Mouse (Mus musculus) C2C12 (cell line): Measurements from ENCODE around the gene Bri3.

Source experiments
- CTCF ChIP-seq: IDR thresholded peaks from one replicate; pipeline ENCODE4 v1.5.1; 2011; ENCODE audit not compliant: control insufficient read depth, insufficient read depth, insufficient read length
- FOSL1 ChIP-seq: IDR thresholded peaks from one replicate; pipeline ENCODE4 v1.8.0; 2011; ENCODE audit warnings: mild to moderate bottlenecking, low read length; ENCODE audit not compliant: poor library complexity, insufficient read depth, severe bottlenecking
- MAX ChIP-seq: IDR thresholded peaks from one replicate; pipeline ENCODE4 v1.6.1; 2011; ENCODE audit warnings: mild to moderate bottlenecking, control low read depth
- MYOD1 ChIP-seq: IDR thresholded peaks from one replicate; pipeline ENCODE4 v1.6.1; 2011; ENCODE audit warnings: low read depth; ENCODE audit not compliant: control insufficient read depth, insufficient read length
- MYOG ChIP-seq: IDR thresholded peaks from one replicate; pipeline ENCODE4 v1.6.1; 2011; ENCODE audit not compliant: control insufficient read depth, insufficient read length; ENCODE audit errors: extremely low read depth
- USF1 ChIP-seq: IDR thresholded peaks from one replicate; pipeline ENCODE4 v1.6.1; 2011; ENCODE audit warnings: low read depth, mild to moderate bottlenecking, control low read depth, moderate library complexity

GRCm38 (mm10) chr5:144234222-144234621 lies 10.0 kb upstream of the Bri3 start:
- no peak for TF ChIP-seq CTCF
- no peak for TF ChIP-seq USF1
- TF ChIP-seq MYOG, result no peak
- no peak for TF ChIP-seq MYOD1
- no peak for TF ChIP-seq MAX
- no peak for TF ChIP-seq FOSL1
